Mouse (Mus musculus) erythroblast, adult 5-6 weeks (primary cell): ENCODE results near the gene Ifnar2. TPM values are rescaled to one million over a fixed set of nuclear protein-coding genes. Genes with fewer than 3 reads are reported as not detected.
A peak's percentile ranks its signal among the peaks of the same experiment; 100 is the strongest.

ENCODE experiments used
- ATAC-seq: replicated peaks from 2 replicates; pipeline ENCODE4 v1.8.0; 2016; ENCODE audit warnings: moderate number of reproducible peaks, mild to moderate bottlenecking, moderate TSS enrichment, inconsistent platforms; ENCODE audit not compliant: poor library complexity, low FRiP score, severe bottlenecking
- total RNA-seq, 2 experiments: library from RNA; stranded (forward) in 1 of 2; stranded (reverse) in 1 of 2; fragments of 150-400 nt in 1 of 2; fragments of 200-764, 138-1000 nt in 1 of 2; gene quantifications; 2 replicates each; pipeline versions ENCODE4 v1.2.3 to v1.2.4; 2015 to 2017; ENCODE audit warnings: low replicate concordance in 2 of 2

Ifnar2 gene
- total RNA-seq, 2 experiments from 2014 or later, result 126 to 164 TPM

- ATAC-seq, result 0 out of 2 replicates have a peak, but pooled peaks have one; percentile 9
Observed at GRCm38 (mm10) chr16:91447512-91447900, 74.9 kb downstream of the Ifnar2 start.

GRCm38 (mm10) chr16:91448088-91448487 lies 75.5 kb downstream of the Ifnar2 start:
- ATAC-seq, result peak; percentile 45

- ATAC-seq, result 0 out of 2 replicates have a peak, but pooled peaks have one; percentile 36
Observed at GRCm38 (mm10) chr16:91448895-91449294, 76.3 kb downstream of the Ifnar2 start.

DNA sequence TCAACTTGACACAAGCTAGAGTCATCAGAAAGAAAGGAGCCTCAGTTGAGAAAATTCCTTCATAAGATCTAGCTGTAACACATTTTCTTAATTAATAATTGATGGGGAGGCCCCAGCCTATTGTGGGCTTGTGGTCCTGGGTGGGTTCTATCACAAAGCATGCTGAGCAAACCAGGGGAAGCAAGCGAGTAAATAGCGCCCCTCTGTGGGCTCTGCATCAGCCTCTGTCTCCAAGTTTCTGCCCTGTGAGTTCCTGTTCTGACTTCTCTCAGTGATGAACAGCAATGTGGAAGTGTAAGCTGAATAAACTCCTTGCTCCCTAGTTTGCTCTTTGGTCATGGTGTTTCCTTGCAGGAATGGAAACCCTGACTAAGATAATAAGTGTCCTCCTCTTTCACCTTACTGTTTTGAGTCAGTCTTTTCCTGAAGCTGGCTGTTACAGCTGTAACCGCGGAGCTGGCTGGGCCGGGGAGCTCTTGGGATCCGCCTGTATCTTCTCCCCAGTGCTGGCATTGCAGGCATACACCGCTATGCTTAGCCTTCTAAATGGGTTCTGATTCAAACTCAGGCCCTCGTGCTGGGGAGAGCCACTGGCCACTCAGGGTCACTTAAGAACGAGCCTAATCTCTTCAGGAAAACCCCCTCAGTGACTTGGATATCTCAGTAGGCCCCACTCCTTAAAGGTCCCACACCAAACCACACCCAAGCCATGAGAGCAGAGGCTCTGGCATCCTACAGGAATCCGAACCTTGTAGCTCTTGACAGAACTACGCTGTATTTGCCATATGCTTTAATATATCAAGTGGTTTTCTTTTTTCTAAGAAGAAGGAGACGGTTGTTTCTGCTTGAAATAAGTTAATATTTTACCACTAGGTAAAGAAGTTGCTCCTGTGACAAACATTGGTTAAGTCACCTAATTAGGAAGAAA lies 77.8 kb downstream of the Ifnar2 start:
- ATAC-seq, result no peak

GRCm38 (mm10) chr16:91451949-91452348 lies 79.4 kb downstream of the Ifnar2 start:
- ATAC-seq, result no peak

- ATAC-seq, result no peak
Observed at GRCm38 (mm10) chr16:91452363-91452896, 79.8 kb downstream of the Ifnar2 start.

Other genes starting within 250 kb of the Ifnar2 start
- not detected in 2 replicates for gene Olig2, start 147.3 kb upstream of the Ifnar2 start, total RNA-seq (2015; ENCODE audit: low replicate concordance)
- not detected in 2 replicates for gene Olig2, start 147.3 kb upstream of the Ifnar2 start, total RNA-seq (2017; ENCODE audit: low replicate concordance)
- gene Olig1, start 103.0 kb upstream of the Ifnar2 start, total RNA-seq (2015; ENCODE audit: low replicate concordance), result not detected in 2 replicates
- gene Olig1, start 103.0 kb upstream of the Ifnar2 start, total RNA-seq (2017; ENCODE audit: low replicate concordance), result not detected in 2 replicates
- 12.3 TPM in 1 of 2 replicates, not detected in the other for gene Gm21970, start 18.9 kb downstream of the Ifnar2 start, total RNA-seq (2015; ENCODE audit: low replicate concordance)
- gene Gm21970, start 18.9 kb downstream of the Ifnar2 start, total RNA-seq (2017; ENCODE audit: low replicate concordance), result 7.8 TPM in 1 of 2 replicates, not detected in the other
- 43.9 and 52.3 TPM in 2 replicates for gene Il10rb, start 33.4 kb downstream of the Ifnar2 start, total RNA-seq (2015; ENCODE audit: low replicate concordance)
- 39.4 and 48.8 TPM in 2 replicates for gene Il10rb, start 33.4 kb downstream of the Ifnar2 start, total RNA-seq (2017; ENCODE audit: low replicate concordance)
- gene Ifnar1, start 112.5 kb downstream of the Ifnar2 start, total RNA-seq (2015; ENCODE audit: low replicate concordance), result 81.7 and 93.6 TPM in 2 replicates
- gene Ifnar1, start 112.5 kb downstream of the Ifnar2 start, total RNA-seq (2017; ENCODE audit: low replicate concordance), result 133 and 147 TPM in 2 replicates
- gene Ifngr2, start 174.3 kb downstream of the Ifnar2 start, total RNA-seq (2015; ENCODE audit: low replicate concordance), result 6.7 and 13.3 TPM in 2 replicates
- 3.9 and 6.4 TPM in 2 replicates for gene Ifngr2, start 174.3 kb downstream of the Ifnar2 start, total RNA-seq (2017; ENCODE audit: low replicate concordance)
- 20.8 and 23.6 TPM in 2 replicates for gene Tmem50b, start 225.0 kb downstream of the Ifnar2 start, total RNA-seq (2015; ENCODE audit: low replicate concordance)
- 11.2 and 12.0 TPM in 2 replicates for gene Tmem50b, start 225.0 kb downstream of the Ifnar2 start, total RNA-seq (2017; ENCODE audit: low replicate concordance)
- gene Dnajc28, start 246.2 kb downstream of the Ifnar2 start, total RNA-seq (2015; ENCODE audit: low replicate concordance), result 4.2 TPM in 2 replicates
- 9.5 and 12.0 TPM in 2 replicates for gene Dnajc28, start 246.2 kb downstream of the Ifnar2 start, total RNA-seq (2017; ENCODE audit: low replicate concordance)